Mouse (Mus musculus) granulocyte monocyte progenitor cell, adult 5-6 weeks (primary cell): ENCODE results near the gene A530032D15Rik. TPM values are rescaled to one million over a fixed set of nuclear protein-coding genes. Genes with fewer than 3 reads are reported as not detected.
"Not testable (repeated sequence)": the region's sequence is repeated elsewhere in the genome, so short reads cannot be mapped to it uniquely, and the experiment has no call there.

ENCODE experiments used
- ATAC-seq: replicated peaks from 2 replicates; pipeline ENCODE4 v1.8.0; 2016; ENCODE audit warnings: mild to moderate bottlenecking, moderate TSS enrichment, inconsistent platforms; ENCODE audit not compliant: poor library complexity, severe bottlenecking
- total RNA-seq, 2 experiments: library from RNA; stranded (forward) in 1 of 2; stranded (reverse) in 1 of 2; fragments of 200-712, 200-1000 nt in 1 of 2; fragments of >200 nt in 1 of 2; fragmentation: Nextera tagmentation in 1 of 2; gene quantifications; 2 replicates each; pipeline ENCODE4 v1.2.3; 2014 to 2017

Gene A530032D15Rik
- total RNA-seq, 2 experiments from 2014 or later = 10.0 TPM; not detected in 1

- not testable (repeated sequence) for ATAC-seq
Observed at GRCm38 (mm10) chr1:85073099-85073498, 36.6 kb downstream of the A530032D15Rik start.

DNA sequence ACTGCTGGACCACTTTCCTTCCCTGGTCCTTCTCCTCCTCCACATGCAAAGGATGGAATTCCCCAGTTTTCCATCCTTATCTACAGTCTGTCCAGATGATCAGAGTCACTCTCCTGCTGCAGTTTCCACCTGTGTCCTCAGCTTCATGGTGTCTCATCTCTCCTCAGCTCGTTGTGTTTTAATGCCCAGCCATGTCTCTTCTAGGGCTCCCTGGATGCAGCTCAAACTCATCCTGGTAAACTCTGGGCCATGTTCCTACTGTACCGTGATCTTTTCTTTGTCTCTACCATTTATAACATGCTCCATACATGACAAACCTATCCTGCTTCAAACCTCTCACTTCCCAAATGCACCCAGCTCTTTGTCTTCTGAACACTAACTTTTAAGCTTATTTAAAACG, 38.0 kb downstream of the A530032D15Rik start:
- not testable (repeated sequence) for ATAC-seq

DNA sequence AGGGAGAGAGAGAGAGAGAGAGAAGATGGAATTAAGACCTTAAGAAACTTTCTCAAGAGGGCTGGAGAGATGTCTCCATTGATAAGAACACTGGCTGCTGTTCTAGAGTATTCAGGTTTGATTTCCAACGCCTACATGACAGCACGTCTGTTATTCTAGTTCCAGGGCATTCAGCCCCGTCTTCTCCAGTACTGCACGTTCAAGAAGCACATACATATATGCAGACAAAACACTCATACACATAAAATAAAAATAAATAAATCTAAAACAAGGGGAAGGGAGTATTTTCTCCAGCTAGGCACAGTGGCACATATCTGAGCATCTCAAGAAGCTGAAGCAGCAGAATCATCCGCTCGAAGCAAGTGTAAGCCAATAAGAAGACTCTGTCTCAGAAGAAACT, 73.9 kb downstream of the A530032D15Rik start:
- ATAC-seq = not testable (repeated sequence)

GRCm38 (mm10) chr1:85034394-85034793, 75.3 kb downstream of the A530032D15Rik start:
- not testable (repeated sequence) for ATAC-seq

DNA sequence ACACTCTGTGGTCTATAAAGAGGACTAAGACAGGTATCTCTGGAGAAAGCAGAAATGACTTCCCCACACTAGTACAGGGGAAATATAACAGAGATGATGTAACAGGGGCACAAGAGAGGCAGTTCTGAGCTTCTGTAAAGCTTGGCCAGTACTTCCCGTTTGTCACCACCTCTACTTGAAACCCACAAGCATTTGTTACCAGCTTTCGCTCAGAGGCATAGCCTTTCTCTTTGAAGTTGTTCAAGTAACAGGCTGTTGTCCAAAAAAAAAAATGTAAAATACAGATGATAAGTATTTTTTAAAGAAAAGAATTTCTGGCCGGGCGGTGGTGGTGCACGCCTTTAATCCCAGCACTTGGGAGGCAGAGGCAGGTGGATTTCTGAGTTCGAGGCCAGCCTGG, 76.0 kb downstream of the A530032D15Rik start:
- ATAC-seq = not testable (repeated sequence)

Other genes starting within 250 kb of the A530032D15Rik start
- not detected in 2 replicates for gene Slc16a14, start 174.7 kb downstream of the A530032D15Rik start, total RNA-seq (2014; fragmentation: Nextera tagmentation)
- not detected in 2 replicates for gene Slc16a14, start 174.7 kb downstream of the A530032D15Rik start, total RNA-seq (2017)
- not detected in 2 replicates for gene Gm10553, start 9.7 kb downstream of the A530032D15Rik start, total RNA-seq (2014; fragmentation: Nextera tagmentation)
- not detected in 2 replicates for gene Gm10553, start 9.7 kb downstream of the A530032D15Rik start, total RNA-seq (2017)
- gene C130026I21Rik, start 160.7 kb upstream of the A530032D15Rik start, total RNA-seq (2014; fragmentation: Nextera tagmentation) = 9.5 and 17.9 TPM in 2 replicates
- 12.4 and 13.8 TPM in 2 replicates for gene C130026I21Rik, start 160.7 kb upstream of the A530032D15Rik start, total RNA-seq (2017)